Mouse (Mus musculus): Measurements from ENCODE around the gene Mrpl20. TPM values are rescaled to one million over a fixed set of nuclear protein-coding genes. Genes with fewer than 3 reads are reported as not detected.

Gene Mrpl20
- total and polyA plus RNA-seq, 3 experiments = 50.7 to 77.9 (median 69.9) TPM

DNA sequence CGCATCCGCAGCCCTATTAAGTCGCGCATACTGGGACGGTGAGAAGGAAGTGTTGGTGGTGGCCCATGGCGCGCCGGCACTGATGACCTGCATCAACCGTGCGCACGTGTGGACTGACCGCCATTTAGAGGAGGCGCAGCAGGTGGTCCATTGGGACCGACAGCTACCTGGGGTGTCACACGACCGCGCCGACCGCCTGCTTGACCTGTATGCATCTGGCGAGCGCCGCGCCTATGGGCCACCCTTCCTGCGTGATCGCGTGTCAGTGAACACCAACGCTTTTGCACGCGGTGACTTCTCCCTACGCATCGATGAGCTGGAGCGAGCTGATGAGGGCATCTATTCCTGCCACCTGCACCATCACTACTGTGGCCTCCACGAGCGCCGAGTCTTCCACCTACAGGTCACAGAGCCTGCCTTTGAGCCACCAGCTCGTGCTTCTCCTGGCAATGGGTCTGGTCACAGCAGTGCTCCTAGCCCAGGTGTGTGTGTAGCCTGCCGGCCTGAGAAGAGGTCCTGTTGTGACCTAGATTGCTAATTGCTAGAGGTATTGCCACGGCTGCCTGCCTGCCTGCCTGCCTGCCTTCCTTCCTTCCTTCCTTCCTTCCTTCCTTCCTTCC is 39.1 kb downstream of the Mrpl20 start:
- no peak overlapping the region for H3K27ac ChIP-seq
- 65% methylated on average over 38 of the region's 38 CpGs for WGBS
- no peaks in the 10 kb centered on the region for H3K27me3 ChIP-seq (ENCODE audit: control insufficient read depth, insufficient read depth, low read length)
- intact Hi-C loops (cut with DNase I) = no loop called here
- no peaks in the 10 kb centered on the region for H3K79me2 ChIP-seq (replicated peaks; ENCODE audit: control insufficient read depth, insufficient read depth, low read length)
- no peaks in the 10 kb centered on the region for H3K36me3 ChIP-seq (ENCODE audit: control insufficient read depth, insufficient read depth, low read length)
- H3K4me1 ChIP-seq (ENCODE audit: control insufficient read depth, insufficient read depth, low read length) = peaks cover 23% of the 10 kb centered on the region
- peak; percentile 19 to 27 for DNase-seq
- no peak overlapping the region for H3K4me3 ChIP-seq
- H3K9ac ChIP-seq (ENCODE audit: low read depth, low read length) = no peak overlapping the region
- no peak for TF ChIP-seq POLR2A (IDR thresholded peaks at IDR 0.05; ENCODE audit: insufficient read depth, low read depth, low read length)
- TF ChIP-seq CTCF (IDR thresholded peaks at IDR 0.05) = no peak
- no peak for TF ChIP-seq EP300 (IDR thresholded peaks at IDR 0.05; ENCODE audit: insufficient read depth, low read depth, low read length)

DNA sequence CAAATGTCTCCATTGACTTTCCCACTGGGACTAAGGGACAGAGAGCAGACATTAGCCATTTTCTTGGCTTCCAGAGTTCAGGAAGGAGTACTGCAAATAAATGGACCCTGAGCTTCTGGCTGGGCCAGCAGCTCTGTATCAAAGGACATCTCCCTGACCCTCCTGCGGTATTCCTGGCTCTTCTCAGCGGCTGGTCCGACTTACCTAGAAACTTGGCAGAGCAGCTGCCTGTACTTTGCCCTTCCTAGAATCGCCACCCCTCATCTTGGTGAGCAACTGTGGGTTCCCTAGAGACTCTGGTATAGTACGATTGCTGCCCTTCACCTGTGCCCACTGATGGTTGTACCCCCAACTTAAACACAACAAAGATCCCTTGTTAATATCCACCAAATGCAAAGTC is 40.6 kb downstream of the Mrpl20 start:
- Histone ChIP-seq H3K4me1 (ENCODE audit: control insufficient read depth, insufficient read depth, low read length) (peaks cover 18% of the 10 kb centered on the region), H3K79me2 (replicated peaks; ENCODE audit: control insufficient read depth, insufficient read depth, low read length) (peaks cover 6% of the 10 kb centered on the region), H3K4me3 (no peak overlapping the region), H3K36me3 (ENCODE audit: control insufficient read depth, insufficient read depth, low read length) (no peaks in the 10 kb centered on the region), H3K27me3 (ENCODE audit: control insufficient read depth, insufficient read depth, low read length) (no peaks in the 10 kb centered on the region), H3K9ac (ENCODE audit: low read depth, low read length) (no peak overlapping the region), H3K27ac (no peak overlapping the region)
- intact Hi-C loops (cut with DNase I) = no loop called here
- WGBS = 71% methylated on average over 5 of the region's 5 CpGs
- DNase-seq = no peak
- TF ChIP-seq POLR2A (IDR thresholded peaks at IDR 0.05; ENCODE audit: insufficient read depth, low read depth, low read length) (no peak), CTCF (IDR thresholded peaks at IDR 0.05) (no peak), EP300 (IDR thresholded peaks at IDR 0.05; ENCODE audit: insufficient read depth, low read depth, low read length) (no peak)

DNA sequence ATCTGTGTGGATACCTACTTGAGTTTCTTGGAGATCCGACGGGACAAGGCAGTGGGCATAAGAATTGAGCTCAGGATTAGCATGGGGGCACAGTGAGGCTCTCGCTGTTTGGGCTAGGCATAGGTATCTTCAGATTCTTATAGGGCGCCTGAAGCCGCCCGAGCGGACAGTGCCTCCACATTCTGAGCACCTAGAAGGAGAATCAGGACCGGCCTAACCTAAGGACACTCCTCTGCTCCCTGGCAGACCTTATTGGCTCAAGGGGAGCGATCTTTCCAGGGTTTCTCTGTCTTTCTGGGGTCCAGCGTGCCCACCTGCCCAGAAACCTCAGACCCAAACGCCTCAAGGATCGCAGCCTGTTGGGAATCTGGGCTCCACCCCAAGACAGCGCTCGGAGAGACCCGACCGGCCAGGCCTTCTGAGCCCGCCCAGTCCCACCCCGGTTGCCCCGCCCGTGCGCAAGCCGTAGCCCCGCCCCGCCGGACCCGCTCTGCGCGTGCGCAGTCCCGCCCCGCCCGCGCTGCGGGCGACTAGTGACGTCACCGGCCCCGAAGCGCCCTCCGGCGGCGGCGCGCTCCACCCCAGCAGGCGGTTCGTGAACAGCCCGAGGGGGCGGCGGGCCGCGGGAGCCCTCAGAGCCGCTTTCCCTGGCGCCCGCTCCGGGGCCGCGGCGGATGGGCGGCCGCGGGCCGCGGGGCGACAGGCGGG is 44.3 kb downstream of the Mrpl20 start, which contains the start of gene Dvl1:
TSS of gene Dvl1 (plus strand) at position 532 of the 708 bp plus-strand sequence.
- no peaks in the 10 kb centered on the region for H3K36me3 ChIP-seq (ENCODE audit: control insufficient read depth, insufficient read depth, low read length)
- peak within 1 kb of the TSS; percentile 99 for H3K9ac ChIP-seq (ENCODE audit: low read depth, low read length)
- DNase-seq = peak; percentile 95 to 99
- peak within 1 kb of the TSS; percentile 90 for H3K27ac ChIP-seq
- TF ChIP-seq POLR2A (IDR thresholded peaks at IDR 0.05; ENCODE audit: insufficient read depth, low read depth, low read length) (peak; percentile 95), CTCF (IDR thresholded peaks at IDR 0.05) (peak; percentile 64), EP300 (IDR thresholded peaks at IDR 0.05; ENCODE audit: insufficient read depth, low read depth, low read length) (0 out of 2 replicates have a peak, but pooled peaks have one; percentile 33)
- intact Hi-C loops (cut with DNase I) = no loop called here
- H3K27me3 ChIP-seq (ENCODE audit: control insufficient read depth, insufficient read depth, low read length) = no peaks in the 10 kb centered on the region
- WGBS = 2% methylated on average over 47 of the region's 65 CpGs
- H3K79me2 ChIP-seq (replicated peaks; ENCODE audit: control insufficient read depth, insufficient read depth, low read length) = peaks cover 6% of the 10 kb centered on the region
- peak within 1 kb of the TSS; percentile 96 for H3K4me3 ChIP-seq
- peaks cover 35% of the 10 kb centered on the region for H3K4me1 ChIP-seq (ENCODE audit: control insufficient read depth, insufficient read depth, low read length)

DNA sequence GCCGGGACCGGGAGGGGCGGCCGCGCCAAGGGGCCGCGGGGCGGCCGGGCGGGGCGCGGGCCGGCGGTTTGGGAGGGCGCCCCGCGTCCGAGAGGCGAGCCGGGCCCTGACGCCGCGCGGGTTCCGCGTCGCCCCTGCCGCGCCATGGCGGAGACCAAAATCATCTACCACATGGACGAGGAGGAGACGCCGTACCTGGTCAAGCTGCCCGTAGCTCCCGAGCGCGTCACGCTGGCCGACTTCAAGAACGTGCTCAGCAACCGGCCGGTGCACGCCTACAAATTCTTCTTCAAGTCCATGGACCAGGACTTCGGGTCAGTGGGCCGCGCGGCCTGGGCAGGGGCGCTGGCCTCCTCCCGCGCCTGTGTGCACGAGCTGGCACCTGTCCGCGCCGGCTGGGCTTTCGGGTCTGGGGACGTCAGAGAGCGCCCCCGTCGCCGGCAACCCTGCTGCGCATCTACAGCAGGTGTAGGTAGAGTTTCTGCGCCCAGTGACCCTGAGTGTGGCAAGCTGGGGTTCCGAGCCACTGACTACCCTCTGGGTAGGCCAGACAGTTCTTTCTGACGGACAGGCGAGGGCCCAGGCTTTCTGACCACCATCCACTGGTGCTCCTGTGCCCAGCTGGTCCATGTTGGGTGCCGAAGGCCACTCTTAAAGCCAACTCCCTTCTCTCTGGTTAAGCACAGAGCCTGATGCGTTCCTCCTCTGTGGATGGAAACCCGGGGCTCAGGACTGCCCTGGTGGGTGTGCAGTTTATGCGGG is 45.1 kb downstream of the Mrpl20 start:
- peak overlapping the region; percentile 75 for H3K27ac ChIP-seq
- intact Hi-C loops (cut with DNase I) = no loop called here
- WGBS = 1% methylated on average over 61 of the region's 69 CpGs
- no peak for TF ChIP-seq POLR2A (IDR thresholded peaks at IDR 0.05; ENCODE audit: insufficient read depth, low read depth, low read length)
- no peak for TF ChIP-seq EP300 (IDR thresholded peaks at IDR 0.05; ENCODE audit: insufficient read depth, low read depth, low read length)
- TF ChIP-seq CTCF (IDR thresholded peaks at IDR 0.05) = no peak
- peak overlapping the region; percentile 99 for H3K9ac ChIP-seq (ENCODE audit: low read depth, low read length)
- peak in 1 of 2 experiments; percentile 65 for DNase-seq
- no peaks in the 10 kb centered on the region for H3K27me3 ChIP-seq (ENCODE audit: control insufficient read depth, insufficient read depth, low read length)
- H3K4me1 ChIP-seq (ENCODE audit: control insufficient read depth, insufficient read depth, low read length) = peaks cover 38% of the 10 kb centered on the region
- H3K79me2 ChIP-seq (replicated peaks; ENCODE audit: control insufficient read depth, insufficient read depth, low read length) = peaks cover 6% of the 10 kb centered on the region
- H3K4me3 ChIP-seq = peak overlapping the region; percentile 96
- H3K36me3 ChIP-seq (ENCODE audit: control insufficient read depth, insufficient read depth, low read length) = no peaks in the 10 kb centered on the region

DNA sequence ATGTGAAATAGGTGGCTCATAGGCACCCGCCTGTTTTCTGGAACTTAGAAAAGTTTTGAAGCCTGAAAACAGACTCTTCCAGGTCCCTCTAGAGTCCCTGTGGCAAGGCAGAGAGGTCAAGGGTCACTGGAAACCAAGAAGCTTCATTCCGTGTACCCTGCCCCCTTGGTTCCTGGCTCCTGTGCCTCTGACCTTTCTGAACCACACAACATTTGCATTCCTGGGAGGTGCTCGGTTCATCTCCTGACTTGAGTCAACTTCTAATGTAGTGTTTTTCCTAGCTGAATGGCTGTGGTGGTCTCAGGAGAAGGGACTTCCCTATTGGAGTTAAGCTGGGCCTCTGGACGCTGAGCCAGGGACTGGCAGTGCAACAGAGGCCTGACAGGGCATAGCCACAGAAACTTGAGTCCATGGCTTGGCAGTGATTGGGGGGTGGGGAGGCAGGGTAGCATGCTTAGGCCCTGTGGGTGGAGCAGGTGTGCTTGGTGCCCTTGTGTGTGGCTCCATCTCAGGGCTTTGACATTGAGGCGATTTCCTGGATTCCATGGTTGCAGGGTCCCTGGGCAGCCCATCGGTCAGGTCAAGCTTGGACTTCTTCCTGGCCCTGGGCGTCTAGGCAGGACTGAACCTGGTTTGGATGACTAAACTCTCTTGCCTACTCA is 45.9 kb downstream of the Mrpl20 start:
- no peak for DNase-seq
- Histone ChIP-seq H3K36me3 (ENCODE audit: control insufficient read depth, insufficient read depth, low read length) (no peaks in the 10 kb centered on the region), H3K4me3 (peak overlapping the region; percentile 96), H3K79me2 (replicated peaks; ENCODE audit: control insufficient read depth, insufficient read depth, low read length) (peaks cover 8% of the 10 kb centered on the region), H3K27ac (peak overlapping the region; percentile 21), H3K27me3 (ENCODE audit: control insufficient read depth, insufficient read depth, low read length) (no peaks in the 10 kb centered on the region), H3K4me1 (ENCODE audit: control insufficient read depth, insufficient read depth, low read length) (peaks cover 38% of the 10 kb centered on the region), H3K9ac (ENCODE audit: low read depth, low read length) (peak overlapping the region; percentile 99)
- no peak for TF ChIP-seq EP300 (IDR thresholded peaks at IDR 0.05; ENCODE audit: insufficient read depth, low read depth, low read length)
- TF ChIP-seq CTCF (IDR thresholded peaks at IDR 0.05) = no peak
- no peak for TF ChIP-seq POLR2A (IDR thresholded peaks at IDR 0.05; ENCODE audit: insufficient read depth, low read depth, low read length)
- 61% methylated on average over 7 of the region's 7 CpGs for WGBS
- intact Hi-C loops (cut with DNase I) = no loop called here

Measured in heart, adult 2 months (tissue).